Mouse (Mus musculus) 416B (cell line): ENCODE data around the gene 1700003E16Rik.

Source experiments
- DNase-seq: peaks from one replicate; pipeline ENCODE4 v3.0.0; 2011; ENCODE audit warnings: low read depth

The 1700003E16Rik gene

GRCm38 (mm10) chr6:83156259-83156684 lies at the start of gene 1700003E16Rik, which contains the start of gene Wdr54:
TSS of gene 1700003E16Rik (plus strand) at chr6:83156404.
TSS of gene Wdr54 (minus strand) at chr6:83156397.
- peak; percentile 59 for DNase-seq

- peak; percentile 89 for DNase-seq
Measured at GRCm38 (mm10) chr6:83107566-83108400, 48.4 kb upstream of the 1700003E16Rik start.

- DNase-seq, result peak; percentile 82
Measured at GRCm38 (mm10) chr6:83108762-83109668, 47.2 kb upstream of the 1700003E16Rik start, which contains the start of gene Mrpl53. TSS of gene Mrpl53 (plus strand) at chr6:83109040.

GRCm38 (mm10) chr6:83111510-83112136 lies 44.6 kb upstream of the 1700003E16Rik start:
- DNase-seq, result no peak

- peak; percentile 91 for DNase-seq
Measured at GRCm38 (mm10) chr6:83115011-83115671, 41.1 kb upstream of the 1700003E16Rik start, which contains the start of gene Mogs. TSS of gene Mogs (plus strand) at chr6:83115496.

DNA sequence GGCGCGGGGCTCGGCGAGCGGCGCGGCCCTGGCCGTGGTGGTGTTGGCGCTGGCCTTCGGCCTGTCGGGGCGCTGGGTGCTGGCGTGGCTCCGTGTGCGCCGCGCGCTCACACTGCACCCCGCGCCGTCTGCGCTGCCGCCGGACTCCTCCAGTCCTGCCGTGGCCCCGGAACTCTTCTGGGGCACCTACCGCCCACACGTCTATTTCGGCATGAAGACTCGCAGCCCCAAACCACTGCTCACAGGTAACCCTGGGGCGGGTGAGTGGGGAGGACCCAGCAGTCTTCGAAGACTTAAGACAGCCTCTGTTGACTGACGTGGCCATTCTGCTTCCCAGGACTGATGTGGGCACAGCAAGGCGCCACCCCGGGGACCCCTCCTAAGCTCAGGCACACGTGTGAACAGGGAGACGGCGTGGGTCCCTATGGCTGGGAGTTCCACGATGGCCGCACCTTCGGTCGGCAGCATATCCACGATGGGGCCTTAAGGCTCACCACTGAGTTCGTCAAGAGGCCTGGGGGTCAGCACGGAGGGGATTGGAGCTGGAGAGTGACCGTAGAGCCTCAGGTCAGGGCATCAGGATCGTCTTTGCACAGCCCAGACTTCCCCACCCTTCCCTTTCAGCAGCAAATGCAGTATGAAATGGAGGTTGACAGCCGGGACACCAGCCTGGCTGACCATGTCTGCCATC lies 40.4 kb upstream of the 1700003E16Rik start:
- DNase-seq, result peak; percentile 35

DNA sequence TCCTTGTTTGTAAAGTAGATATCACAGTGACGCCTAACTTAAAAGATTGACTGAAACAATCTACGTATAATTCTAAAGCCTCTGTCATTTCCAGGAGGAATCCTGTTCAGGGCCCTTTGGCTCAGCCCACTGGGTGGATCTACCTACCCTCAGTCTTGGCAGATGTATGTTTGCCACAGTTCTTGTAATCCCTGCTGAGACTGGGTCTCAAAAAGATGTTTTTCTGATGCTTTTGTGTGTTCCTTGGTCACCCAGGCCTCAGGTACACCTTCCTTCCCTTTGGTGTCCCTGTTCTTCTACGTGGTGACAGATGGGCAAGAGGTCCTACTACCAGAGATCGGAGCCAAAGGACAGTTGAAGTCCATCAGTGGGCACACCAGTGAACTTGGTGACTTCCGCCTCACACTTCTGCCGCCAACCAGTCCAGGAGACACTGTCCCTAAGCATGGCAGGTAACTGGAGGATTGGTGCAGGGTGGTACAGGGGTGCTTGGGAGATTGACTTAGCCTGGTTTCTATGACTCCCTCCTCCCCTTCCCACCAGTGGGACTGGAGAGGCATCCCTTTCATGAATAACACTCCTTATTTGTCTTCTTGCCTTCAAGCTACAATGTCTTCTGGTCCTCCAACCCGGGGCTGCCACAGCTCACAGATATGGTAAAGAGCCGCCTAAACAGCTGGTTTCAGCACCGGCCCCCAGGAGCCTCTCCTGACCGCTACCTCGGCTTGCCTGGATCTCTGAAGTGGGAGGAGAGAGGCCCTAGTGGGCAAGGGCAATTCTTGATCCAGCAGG lies 39.6 kb upstream of the 1700003E16Rik start:
- no peak for DNase-seq

- no peak for DNase-seq
Measured at GRCm38 (mm10) chr6:83117165-83117438, 39.1 kb upstream of the 1700003E16Rik start.

DNA sequence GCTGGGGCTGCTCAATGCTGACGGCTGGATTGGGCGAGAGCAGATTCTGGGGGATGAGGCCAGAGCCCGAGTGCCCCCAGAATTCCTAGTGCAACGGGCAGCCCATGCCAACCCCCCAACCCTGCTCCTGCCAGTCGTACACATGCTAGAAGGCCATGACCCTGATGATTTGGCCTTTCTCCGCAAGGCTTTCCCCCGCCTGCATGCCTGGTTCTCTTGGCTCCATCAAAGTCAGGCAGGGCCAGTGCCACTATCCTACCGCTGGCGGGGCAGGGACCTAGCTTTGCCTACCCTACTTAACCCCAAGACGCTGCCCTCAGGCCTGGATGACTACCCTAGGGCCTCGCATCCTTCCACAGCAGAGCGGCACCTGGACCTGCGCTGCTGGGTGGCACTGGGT lies 38.6 kb upstream of the 1700003E16Rik start:
- DNase-seq, result no peak

GRCm38 (mm10) chr6:83118369-83118768 lies 37.8 kb upstream of the 1700003E16Rik start:
- no peak for DNase-seq

GRCm38 (mm10) chr6:83118825-83119733 lies 37.1 kb upstream of the 1700003E16Rik start:
- DNase-seq, result peak; percentile 90

DNA sequence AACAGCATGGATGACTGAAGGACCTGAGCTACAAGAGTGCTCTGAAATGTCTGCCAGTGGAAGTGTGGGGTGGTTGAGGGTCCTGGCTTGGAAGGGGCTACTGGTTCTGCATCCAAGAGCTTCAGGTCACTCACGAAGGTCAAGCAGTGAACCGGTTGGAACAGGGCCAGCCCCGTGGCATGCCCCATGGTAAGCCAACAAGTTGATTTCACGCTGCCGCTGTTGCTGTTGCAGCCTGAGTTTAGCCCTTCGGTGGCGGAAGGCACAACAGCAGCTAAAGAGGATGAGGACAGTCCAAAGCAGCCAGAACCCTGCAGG lies 36.5 kb upstream of the 1700003E16Rik start:
- no peak for DNase-seq

GRCm38 (mm10) chr6:83120930-83121862 lies 35.0 kb upstream of the 1700003E16Rik start, which contains the start of gene Wbp1:
TSS of gene Wbp1 (minus strand) at chr6:83121559.
- peak; percentile 100 for DNase-seq

DNA sequence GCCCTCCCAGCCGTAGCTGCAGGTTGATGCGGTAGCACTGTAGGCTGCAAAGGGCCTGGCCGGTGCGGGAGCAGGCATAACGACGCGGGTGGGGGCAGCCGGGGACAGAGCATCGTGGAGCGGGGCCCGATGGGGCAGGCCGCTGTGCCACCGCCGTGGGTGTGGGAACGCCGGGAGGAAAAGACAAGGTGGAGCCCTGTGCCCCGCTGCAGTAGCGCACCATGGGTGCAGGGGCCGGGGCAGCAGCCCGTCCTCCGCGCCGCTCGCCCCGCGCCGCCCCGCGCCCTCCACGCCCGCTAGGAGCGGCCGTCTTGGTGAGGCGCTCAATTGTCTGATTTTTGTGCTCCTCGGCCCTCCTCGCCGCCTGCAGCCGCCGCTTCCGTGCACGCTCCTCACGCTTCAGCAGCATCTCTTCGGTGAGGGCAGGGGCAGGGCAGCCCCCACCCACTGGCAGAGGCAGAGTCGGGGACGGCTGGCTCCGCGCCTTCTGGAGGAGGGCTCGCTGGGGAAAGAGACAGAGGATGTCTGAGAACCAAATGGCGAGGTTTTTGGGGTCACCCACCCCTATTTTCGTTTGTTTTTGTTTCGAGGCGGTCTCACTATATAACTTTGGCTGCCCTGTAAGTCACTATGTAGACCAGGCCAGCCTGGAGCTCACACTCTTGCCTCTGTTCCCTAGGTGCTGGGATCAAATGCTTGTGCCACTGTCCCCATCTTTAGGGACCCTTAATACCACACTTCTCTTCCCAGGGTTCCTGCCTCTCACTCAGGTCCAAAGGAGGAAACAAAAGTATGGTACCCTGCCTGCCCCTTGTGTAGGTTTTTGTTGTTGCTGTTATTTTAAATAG lies 34.1 kb upstream of the 1700003E16Rik start:
- DNase-seq, result no peak

DNA sequence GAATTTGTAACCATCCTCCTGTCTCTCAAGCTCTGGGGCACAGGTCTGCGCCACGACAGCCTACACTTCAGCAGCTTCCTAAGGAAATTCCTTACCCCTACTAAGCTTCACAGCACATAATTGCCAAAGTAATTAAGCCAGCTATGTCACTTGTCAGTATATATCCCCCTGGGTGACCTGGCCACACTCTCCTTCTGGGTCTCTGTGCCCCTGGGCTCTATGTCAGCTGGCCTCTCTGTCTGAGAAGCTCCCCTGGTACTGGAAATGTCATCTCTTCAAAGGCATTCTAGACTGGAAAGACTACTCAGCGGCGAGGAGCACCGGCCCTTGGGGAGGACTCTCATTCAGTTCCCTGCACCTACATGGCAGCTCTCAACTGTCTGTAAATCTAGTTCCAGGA lies 33.2 kb upstream of the 1700003E16Rik start:
- DNase-seq, result no peak

DNA sequence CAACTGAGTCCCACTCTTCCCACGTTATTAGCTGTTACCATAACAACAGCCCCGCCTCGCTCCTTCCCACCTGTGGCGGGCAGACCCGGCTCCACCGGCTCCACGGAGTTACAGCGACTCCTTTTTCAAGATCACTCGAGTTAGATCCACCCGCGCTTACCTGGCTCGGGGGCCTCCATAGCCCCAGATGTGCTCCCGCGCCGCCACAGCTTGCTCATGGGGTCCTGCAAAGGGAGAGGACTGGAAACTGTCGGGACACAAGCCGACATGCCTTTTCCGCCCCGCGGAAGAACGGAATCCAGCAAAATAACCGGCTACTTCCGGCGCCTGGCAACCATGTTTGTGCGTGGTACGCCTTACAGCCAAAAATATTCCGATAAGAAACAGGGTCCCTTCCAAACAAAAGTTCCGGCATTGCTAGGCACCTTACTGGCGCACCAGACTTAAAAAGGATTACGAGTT lies 31.3 kb upstream of the 1700003E16Rik start:
- DNase-seq, result peak; percentile 99

GRCm38 (mm10) chr6:83125331-83125730 lies 30.9 kb upstream of the 1700003E16Rik start, which contains the start of gene Ino80b:
TSS of gene Ino80b (minus strand) at chr6:83125431.
- DNase-seq, result no peak
